Mouse (Mus musculus) heart, postnatal 36 days (tissue): ENCODE results near the gene Etv6. TPM values are rescaled to one million over a fixed set of nuclear protein-coding genes. Genes with fewer than 3 reads are reported as not detected.

Source experiments
- DNase-seq, 2 experiments: peaks; one replicate each; pipeline ENCODE4 v3.0.0; 2021 to 2022
- intact Hi-C: fragments of 180-260 bp; cut with DNase I; formaldehyde crosslinking; loops from one replicate; pipeline ENCODE4 v1.15.1; 2025
- total RNA-seq, 2 experiments: library from RNA; stranded (reverse); gene quantifications; 2 replicates each; pipeline ENCODE4 v1.2.3; 2021

Etv6 gene
- total RNA-seq, 2 experiments from 2014 or later: 11.5 to 15.0 TPM

GRCm38 (mm10) chr6:134189575-134190132 is 154.2 kb downstream of the Etv6 start:
- DNase-seq: peak in 1 of 2 experiments; percentile 54
- intact Hi-C loops: loop anchor here (5.0 kb wide), 2 partner anchors 37 to 152 kb away; partner anchors contain the start of gene Etv6

DNA sequence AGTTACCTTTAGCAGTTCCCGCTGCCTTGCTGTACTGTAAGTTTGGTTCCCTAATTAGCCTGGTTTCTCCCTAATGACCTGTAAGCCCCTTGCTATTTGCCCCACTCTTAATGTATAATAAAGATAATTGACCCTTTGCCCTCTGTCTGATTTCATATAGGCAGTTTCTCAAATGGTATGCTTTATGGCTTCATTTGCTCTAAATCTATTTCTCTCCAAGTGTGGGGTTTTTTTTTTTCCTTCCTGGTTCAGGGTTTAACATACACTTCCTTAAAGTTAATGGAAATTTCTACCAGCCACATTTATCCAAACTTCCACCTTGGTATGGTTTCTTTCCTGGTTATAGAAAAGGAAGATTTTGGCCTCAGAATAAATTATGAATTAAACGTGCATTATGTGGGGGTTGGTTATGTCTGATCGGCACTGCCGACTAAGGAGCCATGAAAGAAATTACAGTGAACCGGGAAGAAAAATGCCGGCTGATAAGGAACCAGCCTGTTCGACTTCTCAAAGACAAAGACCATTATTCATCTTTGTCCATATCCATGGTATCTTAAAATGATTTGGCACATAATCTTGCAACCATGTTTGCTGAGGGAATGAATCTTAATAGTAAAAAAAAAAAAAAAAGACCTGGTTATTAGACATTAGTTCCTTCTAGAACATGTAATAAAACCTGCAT is 155.2 kb downstream of the Etv6 start:
- intact Hi-C loops: no loop called here
- no peak for DNase-seq

DNA sequence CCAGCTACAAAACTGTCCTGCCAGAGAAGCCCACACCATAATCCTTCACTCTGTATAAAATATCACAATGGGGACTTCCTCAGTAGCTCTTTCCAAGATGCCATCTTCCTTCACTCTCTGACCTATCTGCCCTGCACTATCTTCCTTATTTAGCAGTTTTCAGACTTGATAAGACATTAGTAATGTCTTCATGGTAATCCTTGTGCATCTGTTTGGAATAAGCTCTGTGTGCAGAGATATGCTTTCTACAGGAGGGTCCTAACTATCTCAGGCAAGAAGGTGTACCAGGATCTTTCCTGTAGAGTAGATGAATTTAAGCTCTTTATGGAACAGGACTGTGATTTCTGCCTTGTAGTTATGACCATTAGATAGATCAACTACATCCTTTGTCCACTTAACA is 157.2 kb downstream of the Etv6 start:
- intact Hi-C loops: no loop called here
- no peak for DNase-seq

DNA sequence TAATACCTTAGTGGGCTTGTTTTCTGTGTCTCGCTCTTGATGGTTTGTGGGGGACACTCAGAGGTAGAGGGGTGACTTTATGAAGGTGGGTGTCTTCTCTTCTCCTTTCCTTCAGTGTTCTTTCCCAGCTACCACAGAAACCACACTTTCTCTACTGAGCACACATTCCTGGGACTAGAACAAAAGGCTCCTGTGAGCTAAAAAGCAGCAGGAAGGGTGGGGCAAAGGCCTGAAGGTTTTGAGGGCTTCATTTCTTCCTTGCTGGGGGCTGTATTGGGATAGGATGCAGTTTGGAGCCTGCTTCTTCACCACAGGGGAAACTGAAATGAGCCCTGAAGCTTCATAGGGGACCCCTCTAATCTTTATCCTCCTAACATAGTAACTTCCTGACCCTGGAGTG is 164.4 kb downstream of the Etv6 start:
- intact Hi-C loops: loop anchor here (10.0 kb wide), 1 partner anchor 725 kb away; the partner anchor contains the start of gene Cdkn1b
- no peak for DNase-seq

- no peak for DNase-seq
- intact Hi-C loops: loop anchor here (10.0 kb wide), 1 partner anchor 724 kb away; the partner anchor contains the start of gene Cdkn1b
These were observed 165.1 kb downstream of the Etv6 start for GRCm38 (mm10) chr6:134200577-134200976.

DNA sequence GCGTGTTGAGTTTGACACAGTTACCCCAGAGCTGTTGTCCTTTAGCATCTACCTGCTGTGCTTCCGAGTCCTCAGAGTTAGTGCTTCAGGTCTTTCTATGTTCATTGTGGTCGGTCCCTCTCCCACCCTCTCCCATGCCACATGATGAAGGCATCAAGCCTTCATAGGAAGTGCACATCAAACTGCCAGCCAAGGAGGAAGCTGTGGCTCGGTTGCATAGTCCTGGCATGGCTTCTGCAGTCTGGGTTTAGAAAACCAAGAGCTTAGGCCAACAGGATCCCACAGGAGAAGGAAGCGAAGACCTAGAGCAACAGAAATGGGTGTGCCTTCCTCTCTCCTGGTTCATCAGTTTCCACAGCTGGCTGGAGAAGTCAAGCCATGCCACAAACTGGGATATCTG is 166.7 kb downstream of the Etv6 start:
- intact Hi-C loops: loop anchor here (10.0 kb wide), 1 partner anchor 723 kb away; the partner anchor contains the start of gene Cdkn1b
- DNase-seq: no peak

DNA sequence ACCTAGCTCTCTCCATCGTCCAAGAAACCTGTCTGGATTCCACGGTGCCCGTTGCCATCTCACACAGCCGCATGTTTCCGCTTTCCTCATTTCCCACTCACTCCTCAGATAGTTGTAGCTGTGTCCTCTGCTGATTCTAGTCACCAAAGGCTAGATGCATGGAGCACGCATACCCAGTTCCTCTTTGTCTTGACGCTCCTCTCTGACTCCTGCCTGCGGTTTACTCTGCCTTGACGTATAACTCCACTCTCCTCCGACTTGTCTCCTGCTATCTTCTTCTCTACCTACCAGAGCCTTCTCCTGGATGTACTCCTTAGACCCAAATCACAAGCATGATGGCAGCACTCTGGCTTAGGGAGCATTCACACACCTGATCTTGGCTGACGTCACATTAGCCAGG is 169.7 kb downstream of the Etv6 start:
- intact Hi-C loops: loop anchor here (10.0 kb wide), 1 partner anchor 720 kb away; the partner anchor contains the start of gene Cdkn1b
- DNase-seq: no peak

DNA sequence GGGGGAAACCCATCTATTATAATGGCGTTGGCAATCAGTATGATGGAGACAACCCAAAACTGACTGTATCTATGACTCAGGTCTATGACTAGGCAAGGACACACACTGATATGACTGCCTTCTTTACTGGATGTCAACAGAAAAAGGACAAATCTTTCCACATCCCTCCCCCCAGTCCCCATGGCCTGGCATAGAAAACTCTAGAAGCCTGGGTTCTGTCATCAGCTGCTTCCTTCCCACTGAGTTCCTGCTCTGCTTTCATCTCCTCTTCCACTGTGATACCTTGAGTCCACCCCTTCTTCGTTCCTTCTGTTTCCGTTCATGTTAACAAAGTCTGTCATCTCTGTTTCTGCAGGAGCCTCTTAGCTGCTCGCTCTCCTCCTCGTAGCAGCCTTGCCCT is 170.2 kb downstream of the Etv6 start:
- intact Hi-C loops: loop anchor here (2.0 to 10.0 kb wide), 2 partner anchors 19 to 719 kb away; partner anchors contain the start of gene Cdkn1b
- no peak for DNase-seq

- DNase-seq: no peak
- intact Hi-C loops: loop anchor here (2.0 to 10.0 kb wide), 2 partner anchors 19 to 719 kb away; partner anchors contain the start of gene Cdkn1b
These were observed 170.8 kb downstream of the Etv6 start for GRCm38 (mm10) chr6:134206251-134206650.

DNA sequence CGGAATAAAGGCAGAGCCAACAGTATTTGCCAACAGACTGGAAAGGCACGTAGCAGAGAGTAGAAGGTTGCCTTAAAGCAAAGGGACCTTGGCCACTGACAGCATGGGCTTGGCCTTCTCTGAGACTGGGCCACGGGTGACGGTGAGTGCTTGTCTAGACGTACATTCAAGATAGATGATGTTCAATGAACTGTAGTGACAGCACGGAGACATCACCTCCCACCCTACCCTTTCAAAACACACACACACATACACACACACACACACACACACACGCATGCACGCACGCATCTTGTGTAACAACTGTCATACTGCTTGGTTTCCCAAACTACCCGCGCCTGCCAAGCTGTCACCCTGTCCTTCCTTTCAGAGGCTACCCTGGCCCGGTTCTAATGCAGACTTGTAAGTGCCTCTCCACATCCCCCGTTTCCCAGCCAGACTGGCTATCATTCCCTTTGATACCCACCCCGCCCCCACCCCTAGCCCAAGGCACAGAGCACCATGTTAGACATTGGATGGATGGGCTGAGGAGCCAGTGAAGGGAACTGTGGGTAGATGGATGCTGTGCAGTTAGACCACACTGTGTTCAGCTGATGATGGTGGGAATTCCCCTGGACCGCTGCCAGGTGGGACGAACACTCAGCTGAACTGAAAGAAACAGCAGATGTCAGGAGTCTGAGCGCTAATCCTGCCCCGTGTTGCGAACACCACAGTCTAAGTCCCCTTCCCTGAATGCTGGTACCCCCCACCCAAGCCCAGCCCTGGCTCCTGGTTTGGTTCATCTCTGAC is 172.1 kb downstream of the Etv6 start:
- intact Hi-C loops: loop anchor here (2.0 to 10.0 kb wide), 2 partner anchors 21 to 717 kb away; partner anchors contain the start of gene Cdkn1b
- DNase-seq: peak; percentile 38 to 53

DNA sequence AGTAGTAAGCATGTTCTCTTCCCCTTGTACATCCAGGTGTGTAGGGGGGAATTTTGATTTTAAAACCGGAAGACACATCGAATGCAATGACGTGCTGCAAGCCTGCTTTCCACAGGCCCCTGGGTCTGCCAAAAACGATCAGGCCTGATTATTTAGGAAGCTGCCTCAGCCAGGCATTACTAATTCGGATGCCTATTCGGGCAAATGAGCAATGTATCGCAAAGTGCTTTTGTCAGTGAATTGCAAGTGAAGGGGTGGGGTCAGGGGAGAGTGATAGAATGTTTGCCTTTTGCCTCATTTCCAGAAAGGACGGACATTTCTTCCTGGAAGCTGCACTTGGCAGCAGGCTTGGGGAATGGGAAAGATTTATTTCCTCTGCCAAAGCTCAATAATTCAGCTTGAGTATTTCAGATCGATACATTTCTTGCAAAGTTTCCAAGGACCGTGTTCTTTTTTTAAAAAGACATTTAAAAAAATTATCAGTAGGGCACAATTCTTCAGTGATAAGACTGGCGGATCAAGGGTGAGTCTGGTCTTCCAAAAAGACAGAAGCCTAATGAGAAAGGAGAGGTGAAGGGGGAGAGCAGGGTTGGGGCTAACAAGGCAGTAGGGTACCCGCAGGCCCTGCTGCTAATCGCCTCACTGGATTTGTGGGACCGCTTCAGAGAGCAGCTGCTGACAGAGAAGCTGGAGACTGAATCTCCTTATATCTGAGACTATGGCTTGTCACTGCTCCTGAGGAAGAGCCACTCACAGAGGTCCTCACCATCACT is 172.9 kb downstream of the Etv6 start:
- no peak for DNase-seq
- intact Hi-C loops: loop anchor here (10.0 kb wide), 1 partner anchor 716 kb away; the partner anchor contains the start of gene Cdkn1b

- no peak for DNase-seq
- intact Hi-C loops: loop anchor here (5.0 kb wide), 1 partner anchor 249 kb away; no protein-coding TSS in a partner anchor
These were observed 175.4 kb downstream of the Etv6 start for GRCm38 (mm10) chr6:134210675-134211457.

GRCm38 (mm10) chr6:134211458-134211776 is 175.9 kb downstream of the Etv6 start:
- intact Hi-C loops: loop anchor here (5.0 kb wide), 1 partner anchor 249 kb away; no protein-coding TSS in a partner anchor
- DNase-seq: peak in 1 of 2 experiments; percentile 32

- no peak for DNase-seq
- intact Hi-C loops: no loop called here
These were observed 182.2 kb downstream of the Etv6 start for GRCm38 (mm10) chr6:134217747-134218146.

DNA sequence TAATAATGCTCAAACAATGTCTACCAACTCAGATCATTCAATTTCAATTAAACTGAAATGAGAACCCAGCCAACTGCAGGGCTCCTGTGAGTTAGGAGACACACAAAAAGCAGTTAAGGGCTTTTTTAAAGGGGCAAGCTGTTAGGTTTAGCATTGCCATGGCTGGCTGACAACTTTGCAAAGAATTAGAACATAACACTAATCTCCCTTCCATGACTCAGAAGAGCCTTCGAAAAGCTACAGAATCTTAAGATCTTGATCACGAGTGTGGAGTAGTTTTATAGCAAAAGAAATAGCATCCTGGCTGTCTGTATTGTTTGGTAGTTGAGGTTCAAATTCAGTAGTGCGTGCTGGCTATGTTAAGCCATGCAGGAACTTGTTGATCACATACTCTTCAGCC is 182.9 kb downstream of the Etv6 start:
- no peak for DNase-seq
- intact Hi-C loops: no loop called here

- DNase-seq: peak in 1 of 2 experiments; percentile 39
- intact Hi-C loops: no loop called here
These were observed 183.9 kb downstream of the Etv6 start for GRCm38 (mm10) chr6:134219358-134219757.

DNA sequence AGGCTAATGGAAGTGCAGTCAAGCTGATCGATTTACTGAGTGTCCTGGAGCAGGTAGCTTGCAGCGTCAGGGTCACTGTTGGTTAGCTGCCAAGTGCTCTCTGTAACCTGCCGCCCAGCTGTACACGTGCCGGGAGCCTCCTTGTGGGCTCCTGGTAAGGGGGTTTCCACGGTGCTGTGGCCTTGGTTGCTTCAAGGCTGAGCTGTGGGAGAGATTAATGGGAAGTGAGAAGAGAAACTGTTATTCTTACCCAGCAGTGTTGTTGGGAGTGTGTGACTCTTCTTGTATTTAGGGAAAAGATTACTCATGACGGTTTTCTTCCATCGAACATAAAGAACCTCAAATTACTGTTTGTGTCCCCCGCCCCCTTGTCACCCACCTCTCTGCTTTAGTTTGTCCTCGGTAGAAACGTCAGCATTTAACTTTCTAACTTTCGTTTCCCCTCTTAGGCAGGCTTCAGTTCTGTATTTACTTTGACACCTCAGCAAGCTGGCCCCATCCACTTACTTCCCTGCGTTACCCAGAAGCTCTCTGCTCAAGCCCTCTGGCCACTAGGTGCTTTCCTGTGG is 184.8 kb downstream of the Etv6 start:
- no peak for DNase-seq
- intact Hi-C loops: no loop called here

GRCm38 (mm10) chr6:134222248-134222929 is 186.9 kb downstream of the Etv6 start:
- intact Hi-C loops: no loop called here
- no peak for DNase-seq
